Mouse (Mus musculus) C2C12 (cell line): ENCODE results near the gene Vmn1r167. TPM values are rescaled to one million over a fixed set of nuclear protein-coding genes. Genes with fewer than 3 reads are reported as not detected.
"Not testable (repeated sequence)": the region's sequence is repeated elsewhere in the genome, so short reads cannot be mapped to it uniquely, and the experiment has no call there.

Experiments used
- H3K27me3 ChIP-seq: one replicate; pipeline ENCODE4 v1.6.1; 2011; ENCODE audit not compliant: control insufficient read depth, insufficient read depth, insufficient read length
- H3K36me3 ChIP-seq: one replicate; pipeline ENCODE4 v1.6.1; 2011; ENCODE audit not compliant: control insufficient read depth, insufficient read depth
- H3K4me3 ChIP-seq: one replicate; pipeline ENCODE4 v1.5.1; 2011; ENCODE audit warnings: mild to moderate bottlenecking, control low read depth; ENCODE audit not compliant: poor library complexity, insufficient read depth, severe bottlenecking
- H3K79me2 ChIP-seq: one replicate; pipeline ENCODE4 v1.6.1; 2011; ENCODE audit not compliant: control insufficient read depth, insufficient read depth
- H3K79me3 ChIP-seq: one replicate; pipeline ENCODE4 v1.6.1; 2011; ENCODE audit warnings: low read depth, control low read depth
- H3ac ChIP-seq: one replicate; pipeline ENCODE3; 2011; ENCODE audit warnings: low read depth; ENCODE audit not compliant: control insufficient read depth, insufficient read length
- long read RNA-seq, 2 experiments: library from polyadenylated mRNA; unstranded; transcript quantifications; one replicate each; pipeline ENCODE4 v2.0.0; 2019 to 2020
- polyA plus RNA-seq: library from polyadenylated mRNA; unstranded; fragments of >200 nt; fragmentation: generic; extraction: Trizol; gene quantifications from one replicate; pipeline ENCODE4 v1.2.1, GENCODE M21; 2012; ENCODE audit warnings: missing spikeins

Vmn1r167 gene
- not detected for polyA plus RNA-seq
- long read RNA-seq, experiment 1, result 0 reads
- long read RNA-seq, experiment 2, result 0 reads

GRCm38 (mm10) chr7:23507106-23507505 lies at the start of gene Vmn1r167:
TSS of gene Vmn1r167 (minus strand) at chr7:23507206.
- H3ac ChIP-seq, H3K79me2 ChIP-seq, H3K79me3 ChIP-seq, H3K4me3 ChIP-seq, H3K36me3 ChIP-seq, H3K27me3 ChIP-seq: not testable (repeated sequence)

- H3K36me3 ChIP-seq, H3K4me3 ChIP-seq, H3K79me2 ChIP-seq, H3ac ChIP-seq, H3K79me3 ChIP-seq, H3K27me3 ChIP-seq: not testable (repeated sequence)
These were observed 32.4 kb upstream of the Vmn1r167 start, which contains the start of gene Vmn1r168 for GRCm38 (mm10) chr7:23539432-23539831. TSS of gene Vmn1r168 (plus strand) at chr7:23539732.

GRCm38 (mm10) chr7:23472886-23473285 lies 34.1 kb downstream of the Vmn1r167 start:
- not testable (repeated sequence) for H3K4me3 ChIP-seq, H3K36me3 ChIP-seq

GRCm38 (mm10) chr7:23470832-23471231 lies 36.2 kb downstream of the Vmn1r167 start:
- H3K79me3 ChIP-seq, H3ac ChIP-seq, H3K79me2 ChIP-seq, H3K27me3 ChIP-seq, H3K4me3 ChIP-seq, H3K36me3 ChIP-seq: not testable (repeated sequence)

More at GRCm38 (mm10) chr7:23472886-23473285, 34.1 kb downstream of the Vmn1r167 start:
- not testable (repeated sequence) for H3K27me3 ChIP-seq, H3ac ChIP-seq, H3K79me3 ChIP-seq, H3K79me2 ChIP-seq

GRCm38 (mm10) chr7:23470201-23470600 lies 36.8 kb downstream of the Vmn1r167 start:
- not testable (repeated sequence) for H3K4me3 ChIP-seq, H3K79me2 ChIP-seq

More at GRCm38 (mm10) chr7:23470201-23470600, 36.8 kb downstream of the Vmn1r167 start:
- not testable (repeated sequence) for H3K36me3 ChIP-seq, H3K27me3 ChIP-seq, H3K79me3 ChIP-seq, H3ac ChIP-seq

Other genes starting within 250 kb of the Vmn1r167 start
- not detected for gene Gm6902, start 228.3 kb downstream of the Vmn1r167 start, polyA plus RNA-seq
- 1.7 TPM for gene Nlrp4e, start 206.0 kb downstream of the Vmn1r167 start, polyA plus RNA-seq
- gene Nlrp5, start 121.3 kb downstream of the Vmn1r167 start, polyA plus RNA-seq, result not detected
- not detected for gene Vmn1r168, start 32.5 kb upstream of the Vmn1r167 start, polyA plus RNA-seq
- gene Vmn1r169, start 68.3 kb upstream of the Vmn1r167 start, polyA plus RNA-seq, result not detected
- not detected for gene Vmn1r170, start 99.0 kb upstream of the Vmn1r167 start, polyA plus RNA-seq
- not detected for gene Vmn1r171, start 123.5 kb upstream of the Vmn1r167 start, polyA plus RNA-seq
- gene Vmn1r172, start 151.1 kb upstream of the Vmn1r167 start, polyA plus RNA-seq, result not detected
- not detected for gene Vmn1r173, start 193.5 kb upstream of the Vmn1r167 start, polyA plus RNA-seq
- gene Vmn1r174, start 245.1 kb upstream of the Vmn1r167 start, polyA plus RNA-seq, result not detected